Mouse (Mus musculus): ENCODE results near the gene Snap47.

Snap47 gene

DNA sequence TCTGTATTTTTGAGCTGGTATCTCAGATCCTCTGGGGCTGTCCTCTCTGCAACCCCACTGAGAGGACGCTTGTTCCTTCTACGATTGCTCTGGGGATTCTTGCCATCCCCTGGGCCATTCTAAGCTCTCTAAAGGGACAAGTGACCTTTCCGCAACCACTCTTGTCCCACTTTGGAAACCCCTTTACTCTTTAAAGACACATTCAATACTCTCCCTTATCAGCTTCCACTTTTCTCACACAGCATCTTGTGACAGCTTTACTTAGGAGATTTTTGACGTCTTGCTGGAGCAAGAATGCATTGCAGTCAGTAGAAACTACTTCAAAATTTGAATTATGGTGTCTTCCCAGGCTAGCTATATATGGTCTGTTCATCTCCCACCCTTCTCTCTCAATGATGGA is at the start of gene Snap47:
TSS of gene Snap47 (minus strand) at position 101 of the 400 bp plus-strand sequence.
- DNase-seq: no peak

GRCm38 (mm10) chr11:59497747-59498146 is 46.8 kb upstream of the Snap47 start:
- DNase-seq: no peak

DNA sequence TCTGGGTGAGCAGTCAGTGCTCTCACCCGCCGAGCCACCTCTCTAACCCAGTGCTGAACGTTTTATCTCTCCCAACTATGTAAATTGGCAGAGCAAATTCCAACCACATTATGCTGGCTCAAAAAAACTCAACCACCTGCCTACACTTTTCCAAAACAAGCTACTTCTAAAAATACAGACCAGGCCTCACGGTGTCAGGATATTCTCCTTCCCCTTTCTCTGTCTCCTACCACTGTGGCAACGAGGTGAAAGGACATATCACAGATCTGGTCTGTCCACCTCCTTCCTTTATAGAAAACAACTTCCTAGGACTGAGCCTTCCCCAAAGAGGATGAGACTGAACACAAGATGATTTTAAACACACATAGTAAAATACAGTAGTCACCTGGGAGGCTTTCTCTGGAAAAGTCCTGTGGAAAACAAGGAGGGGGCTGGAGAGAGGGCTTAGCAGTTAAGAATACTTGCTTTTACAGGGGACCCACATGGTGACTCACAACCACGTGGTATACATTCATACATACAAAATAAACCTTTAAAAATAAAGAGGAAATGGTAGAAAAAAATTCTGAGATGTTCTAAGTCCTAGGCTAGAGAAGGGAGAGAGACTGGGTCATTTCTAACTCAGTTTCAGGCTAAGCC is 45.8 kb upstream of the Snap47 start:
- no peak for DNase-seq

DNA sequence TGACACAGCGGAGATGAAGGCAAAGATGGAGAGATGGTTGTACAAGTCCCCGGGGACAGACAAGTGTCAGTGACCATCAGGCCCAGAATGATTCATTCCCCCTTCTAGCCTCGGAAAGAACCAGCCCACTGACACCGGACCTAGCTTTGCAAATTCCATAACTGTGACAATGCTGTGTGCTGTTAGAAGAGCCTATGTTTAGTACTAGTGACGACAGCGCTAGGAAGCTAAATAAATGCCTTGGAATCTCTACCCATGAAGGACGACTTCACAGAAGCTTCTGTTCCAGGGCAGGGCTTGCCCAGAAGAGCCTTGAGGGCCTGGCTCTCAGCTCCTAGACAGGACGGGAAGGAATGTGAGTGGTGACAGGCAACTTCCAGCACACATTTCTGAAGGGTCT is 35.2 kb upstream of the Snap47 start:
- no peak for DNase-seq

DNA sequence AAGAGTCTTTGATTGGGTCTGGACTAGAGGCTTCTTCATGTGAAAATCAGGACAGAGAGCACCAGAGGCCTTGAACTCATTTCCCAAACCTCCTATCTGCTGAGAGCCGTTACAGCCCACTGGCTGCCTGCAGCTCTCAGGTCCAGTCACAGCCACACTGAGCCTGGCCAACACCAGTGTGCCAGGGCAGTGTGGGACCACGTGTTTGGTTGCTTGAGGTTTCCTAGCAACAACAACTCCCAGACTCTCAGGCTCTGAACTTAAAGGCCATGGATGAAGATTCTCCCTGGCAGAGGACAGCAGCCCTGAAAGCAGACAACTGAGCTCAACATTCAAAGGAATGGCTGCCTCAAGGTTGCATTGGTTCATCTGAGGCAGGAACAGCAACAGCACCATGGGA is 34.7 kb upstream of the Snap47 start:
- DNase-seq: no peak

- peak; percentile 77 for DNase-seq
These were observed 32.2 kb upstream of the Snap47 start for GRCm38 (mm10) chr11:59483212-59483611.

GRCm38 (mm10) chr11:59477240-59477639 is 26.3 kb upstream of the Snap47 start:
- DNase-seq: no peak

DNA sequence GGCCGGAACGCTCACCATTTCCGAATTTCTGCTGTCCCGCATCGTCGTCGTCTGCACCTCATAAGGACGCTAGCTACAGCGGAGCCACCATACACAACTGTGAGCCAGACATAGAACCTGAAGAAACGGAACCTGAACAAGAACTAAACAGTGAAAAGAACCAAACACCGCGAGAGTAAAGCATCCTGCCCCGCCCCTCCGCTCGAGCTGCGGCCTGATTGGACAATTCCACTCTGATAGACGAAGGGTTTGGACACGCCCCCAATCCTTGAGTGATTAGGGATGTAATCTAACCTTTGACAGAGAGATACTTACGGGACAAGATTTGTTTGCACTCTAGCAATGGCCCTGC is 21.3 kb upstream of the Snap47 start, which contains the start of gene Zfp867:
TSS of gene Zfp867 (minus strand) at position 149 of the 352 bp plus-strand sequence.
- DNase-seq: peak; percentile 97

DNA sequence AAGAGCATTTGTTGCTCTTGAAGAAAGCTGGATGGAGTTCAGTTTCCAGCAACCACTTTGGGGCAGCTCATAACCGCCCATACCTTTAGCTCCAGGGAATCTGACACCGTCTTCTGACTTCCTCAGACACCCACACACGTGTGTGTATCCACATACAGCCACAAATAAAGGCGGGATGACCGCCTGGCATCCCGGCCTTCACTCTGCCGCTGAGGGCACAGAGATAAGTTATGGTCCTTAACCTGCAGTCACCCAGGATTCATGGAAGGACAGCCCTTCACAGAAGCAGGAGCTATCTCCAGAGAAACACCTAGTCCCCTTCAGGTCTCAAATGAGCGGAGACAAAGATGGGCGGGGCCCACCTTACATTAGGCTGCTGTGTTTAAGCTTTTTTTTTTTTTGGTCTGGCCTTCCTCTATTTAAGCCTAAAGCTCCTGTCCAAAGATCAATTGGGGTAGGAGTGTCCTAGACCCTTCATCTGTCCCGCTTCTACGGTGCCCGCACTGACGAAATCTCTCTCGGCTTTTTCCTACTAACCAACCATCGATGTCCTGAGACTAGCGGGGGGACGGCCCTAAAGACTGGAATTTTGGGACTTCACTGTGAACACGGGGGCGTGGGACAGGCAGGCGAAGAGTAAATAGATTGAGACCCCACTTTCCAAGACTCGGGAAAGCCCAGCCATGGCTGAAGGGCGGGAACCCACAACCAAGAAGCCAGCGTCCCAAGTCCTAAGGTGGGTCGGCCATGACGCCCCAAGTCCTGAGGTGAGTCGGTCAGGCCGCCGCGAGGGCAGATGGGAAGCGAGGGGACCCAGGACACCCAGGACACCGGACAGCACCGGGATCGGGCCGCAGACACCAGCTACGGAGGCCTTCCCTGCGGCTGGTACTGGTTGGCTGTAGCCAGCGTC is 20.7 kb upstream of the Snap47 start:
- DNase-seq: peak; percentile 25

DNA sequence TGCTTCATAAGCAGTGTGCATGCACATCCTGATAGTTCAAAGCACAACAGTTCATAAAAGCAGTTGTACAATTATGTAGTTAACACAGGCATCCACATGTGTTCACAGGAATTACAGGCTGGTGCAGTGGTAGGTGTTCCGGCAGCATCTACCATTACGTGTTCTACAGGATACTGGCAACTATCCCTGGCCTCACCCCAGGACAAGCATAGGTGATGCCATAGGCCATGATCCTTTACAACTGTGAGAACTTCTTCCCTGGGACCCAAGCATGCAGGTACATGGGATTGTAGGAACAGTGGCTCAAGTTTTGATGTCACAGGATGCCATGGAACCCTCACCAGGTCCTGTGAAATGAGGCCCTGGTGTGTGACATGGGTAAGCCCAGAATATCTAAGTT is 9.5 kb upstream of the Snap47 start:
- no peak for DNase-seq

DNA sequence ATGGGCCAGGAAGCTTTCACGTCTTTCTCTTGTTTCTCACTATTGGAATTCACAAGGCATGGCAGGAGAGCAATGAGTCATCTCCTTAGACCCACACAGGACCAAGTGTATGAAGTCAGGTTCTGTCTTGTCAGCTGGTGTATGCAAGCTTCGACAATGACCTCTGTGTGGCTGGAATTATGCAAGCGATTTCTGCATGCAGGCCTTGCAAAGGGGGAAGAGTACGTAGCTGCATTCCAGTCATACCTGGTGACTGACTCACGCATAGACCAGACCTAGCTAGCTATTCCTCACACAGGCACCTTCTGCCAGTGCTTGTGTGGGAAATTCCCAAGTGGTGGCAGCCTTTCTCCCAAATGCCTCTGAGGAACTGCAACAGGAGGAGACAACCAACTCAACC is 8.0 kb upstream of the Snap47 start:
- peak; percentile 69 for DNase-seq

DNA sequence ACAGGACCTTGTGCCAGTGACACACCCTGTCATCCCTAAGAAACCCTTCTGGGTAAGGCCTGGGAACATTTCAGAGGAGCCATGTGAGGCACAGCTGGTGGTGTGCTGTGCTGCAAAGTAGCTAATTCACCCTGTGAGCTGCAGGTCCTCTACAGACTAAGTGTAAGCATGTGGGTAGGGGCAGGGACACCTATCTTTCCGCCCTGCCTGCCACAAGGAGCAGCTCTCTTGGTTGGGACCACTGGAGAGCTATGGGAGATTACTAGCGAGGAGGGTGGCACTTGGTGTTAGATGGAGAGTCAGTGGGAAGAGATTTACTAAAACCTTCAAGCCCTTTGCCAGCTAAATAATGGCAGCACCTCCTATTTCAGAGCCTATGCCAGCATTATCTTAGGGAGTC is 5.9 kb upstream of the Snap47 start:
- DNase-seq: no peak

- DNase-seq: no peak
These were observed 5.4 kb upstream of the Snap47 start for GRCm38 (mm10) chr11:59456346-59456745.

GRCm38 (mm10) chr11:59450230-59450771 is 685 bp downstream of the Snap47 start:
- DNase-seq: peak; percentile 52

DNA sequence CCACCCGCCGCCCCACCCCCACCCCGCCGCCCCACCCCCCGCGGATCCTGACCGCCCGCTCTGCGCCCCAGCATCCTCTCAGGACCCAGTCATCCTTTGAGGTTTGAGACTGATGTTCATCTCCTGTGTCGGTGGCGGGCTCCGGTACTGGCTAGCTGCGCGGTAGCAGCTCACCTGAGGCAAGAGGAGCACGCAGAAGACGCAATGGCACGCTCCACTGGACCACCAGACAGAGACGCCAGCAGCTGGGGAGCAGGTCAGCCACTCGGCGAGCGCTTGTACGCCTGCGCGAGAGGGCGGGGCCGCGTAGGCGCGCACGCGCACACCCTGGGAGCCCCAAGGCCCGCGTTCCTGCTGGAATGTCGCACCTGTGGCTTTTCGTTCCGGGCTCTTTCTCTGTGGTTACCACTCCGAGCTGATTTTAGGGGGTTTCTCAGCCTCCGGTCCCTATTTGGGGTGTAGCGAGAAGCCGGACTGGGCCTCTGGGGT is 1.2 kb downstream of the Snap47 start, which contains the start of gene Jmjd4:
TSS of gene Jmjd4 (plus strand) at position 305 of the 489 bp plus-strand sequence.
- peak; percentile 93 for DNase-seq

- no peak for DNase-seq
These were observed 7.9 kb downstream of the Snap47 start for GRCm38 (mm10) chr11:59443102-59443501.

- DNase-seq: no peak
These were observed 13.0 kb downstream of the Snap47 start for GRCm38 (mm10) chr11:59437954-59438353.

DNA sequence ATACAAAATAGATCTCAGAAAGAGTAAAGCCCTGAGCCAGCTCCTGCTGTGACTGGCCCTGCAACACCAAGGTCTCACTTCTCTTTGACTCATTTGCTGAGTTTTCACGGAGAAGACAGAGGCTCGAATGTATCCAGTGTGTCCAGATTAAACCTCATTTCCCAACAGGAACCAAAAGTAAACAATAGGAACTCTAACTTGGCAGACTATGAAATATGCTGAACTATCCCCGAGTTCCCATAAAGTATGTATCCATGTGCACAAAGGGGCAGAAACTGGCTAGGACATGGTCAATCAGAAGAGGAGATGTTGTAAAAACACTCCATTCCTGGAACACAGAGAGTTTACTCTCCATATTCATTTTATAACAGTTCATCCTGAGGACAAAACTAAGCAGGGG is 18.7 kb downstream of the Snap47 start:
- DNase-seq: peak; percentile 45

DNA sequence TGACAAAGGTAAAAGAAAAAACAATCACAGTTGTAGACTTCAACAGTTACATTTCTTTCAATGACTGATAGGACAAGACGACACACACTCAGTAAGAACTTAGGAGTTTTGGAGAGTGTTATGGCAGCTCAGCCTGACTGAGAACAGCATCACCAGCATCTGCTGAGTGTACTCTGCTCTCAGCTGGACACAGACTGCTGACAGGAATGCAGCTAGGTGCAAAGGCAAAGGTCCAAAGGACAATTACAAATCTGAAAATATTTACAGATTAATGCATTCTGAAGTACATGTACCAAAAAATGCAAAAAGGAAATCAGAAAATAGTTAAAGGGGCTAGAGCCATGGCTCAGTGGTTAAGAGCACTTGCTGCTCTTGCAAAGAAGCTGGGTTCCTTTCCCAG is 21.0 kb downstream of the Snap47 start:
- no peak for DNase-seq

- DNase-seq: no peak
These were observed 22.8 kb downstream of the Snap47 start for GRCm38 (mm10) chr11:59428057-59428660.

GRCm38 (mm10) chr11:59425671-59426101 is 25.3 kb downstream of the Snap47 start:
- peak; percentile 64 for DNase-seq

GRCm38 (mm10) chr11:59423010-59423588 is 27.9 kb downstream of the Snap47 start:
- DNase-seq: peak; percentile 60

- DNase-seq: peak; percentile 51
These were observed 29.0 kb downstream of the Snap47 start for GRCm38 (mm10) chr11:59421967-59422366.
